Mouse (Mus musculus): Measurements from ENCODE around the gene Sf1. TPM values are rescaled to one million over a fixed set of nuclear protein-coding genes. Genes with fewer than 3 reads are reported as not detected.

Sf1 gene
- total and polyA plus RNA-seq, 2 experiments from 2014 or later: 102 to 113 TPM

DNA sequence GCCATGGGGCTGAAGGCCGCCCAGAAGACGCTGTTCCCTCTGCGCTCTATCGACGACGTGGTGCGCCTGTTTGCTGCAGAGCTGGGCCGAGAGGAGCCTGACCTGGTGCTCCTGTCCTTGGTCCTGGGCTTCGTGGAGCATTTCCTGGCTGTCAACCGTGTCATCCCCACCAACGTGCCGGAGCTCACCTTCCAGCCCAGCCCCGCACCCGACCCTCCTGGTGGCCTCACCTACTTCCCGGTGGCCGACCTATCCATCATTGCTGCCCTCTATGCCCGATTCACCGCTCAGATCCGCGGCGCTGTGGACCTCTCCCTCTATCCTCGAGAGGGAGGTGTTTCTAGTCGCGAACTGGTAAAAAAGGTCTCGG, 28.0 kb upstream of the Sf1 start:
- Histone ChIP-seq H3K4me2 (ENCODE audit: low read depth) (peak overlapping the region; percentile 84), H3K4me1 (ENCODE audit: insufficient read depth) (peaks cover 10% of the 10 kb centered on the region; the same call in 1 of the 2 replicates), H3K9me3 (ENCODE audit: low read length) (no peaks in the 10 kb centered on the region), H3K9ac (peak overlapping the region; percentile 86), H3K4me3 (ENCODE audit: low read depth, low read length) (peak overlapping the region; percentile 65), H3K36me3 (ENCODE audit: insufficient read depth) (peaks cover 34% of the 10 kb centered on the region), H3K27me3 (ENCODE audit: insufficient read depth, low read length) (no peaks in the 10 kb centered on the region), H3K27ac (ENCODE audit: low read depth, low read length) (peak overlapping the region; percentile 71)
- no peak for DNase-seq
- ATAC-seq: no peak; the same call in 1 of the 2 replicates
- TF ChIP-seq CTCF (IDR thresholded peaks at IDR 0.05; ENCODE audit: low read depth): no peak; the same call in 1 of the 2 replicates
- WGBS: 3% methylated on average over 25 of the region's 25 CpGs

DNA sequence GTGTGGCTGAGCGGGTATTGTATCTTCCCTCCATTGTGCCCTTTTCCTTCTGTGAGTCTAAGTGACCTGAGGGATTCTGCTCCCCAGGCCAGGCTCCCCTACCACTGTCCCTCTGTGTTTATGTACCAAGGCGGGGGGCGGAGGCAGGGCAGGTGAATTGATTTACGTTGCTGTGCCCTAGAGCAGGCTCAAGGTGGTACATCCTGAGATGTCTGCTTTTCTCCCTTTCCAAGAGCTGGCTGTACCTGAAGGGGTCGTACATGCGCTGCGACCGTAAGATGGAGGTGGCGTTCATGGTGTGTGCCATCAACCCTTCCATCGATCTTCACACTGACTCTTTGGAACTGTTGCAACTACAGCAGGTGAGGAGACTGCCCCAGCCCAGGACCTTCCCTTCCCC, 26.6 kb upstream of the Sf1 start:
- WGBS: 93% methylated on average over 10 of the region's 10 CpGs
- Histone ChIP-seq H3K4me2 (ENCODE audit: low read depth) (peak overlapping the region; percentile 84), H3K4me1 (ENCODE audit: insufficient read depth) (peaks cover 10% of the 10 kb centered on the region; the same call in 1 of the 2 replicates), H3K4me3 (ENCODE audit: low read depth, low read length) (no peak overlapping the region), H3K9ac (no peak overlapping the region), H3K9me3 (ENCODE audit: low read length) (no peaks in the 10 kb centered on the region), H3K27me3 (ENCODE audit: insufficient read depth, low read length) (no peaks in the 10 kb centered on the region), H3K27ac (ENCODE audit: low read depth, low read length) (no peak overlapping the region), H3K36me3 (ENCODE audit: insufficient read depth) (peaks cover 36% of the 10 kb centered on the region)
- no peak for DNase-seq
- TF ChIP-seq CTCF (IDR thresholded peaks at IDR 0.05; ENCODE audit: low read depth): no peak
- ATAC-seq: no peak

- no peak for TF ChIP-seq CTCF (IDR thresholded peaks at IDR 0.05; ENCODE audit: low read depth)
- 98% methylated on average over 7 of the region's 7 CpGs for WGBS
- no peak overlapping the region for H3K4me3 ChIP-seq (ENCODE audit: low read depth, low read length)
- DNase-seq (no peak), ATAC-seq (no peak)
- H3K4me2 ChIP-seq (ENCODE audit: low read depth): no peak overlapping the region
- H3K9me3 ChIP-seq (ENCODE audit: low read length): no peaks in the 10 kb centered on the region
- H3K9ac ChIP-seq: no peak overlapping the region
- peaks cover 41% of the 10 kb centered on the region for H3K36me3 ChIP-seq (ENCODE audit: insufficient read depth)
- no peak overlapping the region for H3K27ac ChIP-seq (ENCODE audit: low read depth, low read length)
- H3K4me1 ChIP-seq (ENCODE audit: insufficient read depth): peaks cover 10% of the 10 kb centered on the region; the same call in 1 of the 2 replicates
- H3K27me3 ChIP-seq (ENCODE audit: insufficient read depth, low read length): no peaks in the 10 kb centered on the region
These were observed 25.3 kb upstream of the Sf1 start for GRCm38 (mm10) chr19:6338171-6338570.

- ATAC-seq: no peak
- H3K4me3 ChIP-seq (ENCODE audit: low read depth, low read length): no peak overlapping the region
- no peak for DNase-seq
- H3K4me2 ChIP-seq (ENCODE audit: low read depth): no peak overlapping the region
- H3K27ac ChIP-seq (ENCODE audit: low read depth, low read length): no peak overlapping the region
- 90% methylated on average over 11 of the region's 11 CpGs for WGBS
- no peaks in the 10 kb centered on the region for H3K27me3 ChIP-seq (ENCODE audit: insufficient read depth, low read length)
- peaks cover 10% of the 10 kb centered on the region; the same call in 1 of the 2 replicates for H3K4me1 ChIP-seq (ENCODE audit: insufficient read depth)
- H3K9ac ChIP-seq: no peak overlapping the region
- peaks cover 42% of the 10 kb centered on the region for H3K36me3 ChIP-seq (ENCODE audit: insufficient read depth)
- no peaks in the 10 kb centered on the region for H3K9me3 ChIP-seq (ENCODE audit: low read length)
- no peak for TF ChIP-seq CTCF (IDR thresholded peaks at IDR 0.05; ENCODE audit: low read depth)
These were observed 24.8 kb upstream of the Sf1 start for GRCm38 (mm10) chr19:6338716-6339115.

DNA sequence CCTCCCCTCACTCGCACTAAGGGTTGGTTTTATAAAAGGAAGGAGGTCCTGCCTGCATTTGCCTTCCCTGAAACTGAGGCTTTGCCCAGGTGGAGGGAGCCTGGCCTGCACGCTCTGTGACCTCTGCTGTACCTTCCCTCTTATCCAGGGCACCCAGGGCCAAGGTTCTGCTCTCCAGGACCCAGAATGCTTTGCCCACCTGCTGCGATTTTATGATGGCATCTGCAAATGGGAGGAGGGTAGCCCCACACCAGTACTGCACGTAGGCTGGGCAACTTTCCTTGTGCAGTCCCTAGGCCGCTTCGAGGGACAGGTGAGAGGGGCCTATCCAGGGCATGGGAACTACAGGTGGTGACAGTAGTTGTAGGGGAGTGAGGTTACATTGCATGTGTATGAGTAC, 24.3 kb upstream of the Sf1 start:
- no peak for ATAC-seq
- WGBS: 95% methylated on average over 6 of the region's 6 CpGs
- H3K4me2 ChIP-seq (ENCODE audit: low read depth): no peak overlapping the region
- no peak for TF ChIP-seq CTCF (IDR thresholded peaks at IDR 0.05; ENCODE audit: low read depth)
- no peak overlapping the region for H3K27ac ChIP-seq (ENCODE audit: low read depth, low read length)
- no peak overlapping the region for H3K4me3 ChIP-seq (ENCODE audit: low read depth, low read length)
- no peaks in the 10 kb centered on the region for H3K27me3 ChIP-seq (ENCODE audit: insufficient read depth, low read length)
- no peak for DNase-seq
- H3K9me3 ChIP-seq (ENCODE audit: low read length): no peaks in the 10 kb centered on the region
- no peak overlapping the region for H3K9ac ChIP-seq
- peaks cover 47% of the 10 kb centered on the region for H3K36me3 ChIP-seq (ENCODE audit: insufficient read depth)
- peaks cover 10% of the 10 kb centered on the region; the same call in 1 of the 2 replicates for H3K4me1 ChIP-seq (ENCODE audit: insufficient read depth)

DNA sequence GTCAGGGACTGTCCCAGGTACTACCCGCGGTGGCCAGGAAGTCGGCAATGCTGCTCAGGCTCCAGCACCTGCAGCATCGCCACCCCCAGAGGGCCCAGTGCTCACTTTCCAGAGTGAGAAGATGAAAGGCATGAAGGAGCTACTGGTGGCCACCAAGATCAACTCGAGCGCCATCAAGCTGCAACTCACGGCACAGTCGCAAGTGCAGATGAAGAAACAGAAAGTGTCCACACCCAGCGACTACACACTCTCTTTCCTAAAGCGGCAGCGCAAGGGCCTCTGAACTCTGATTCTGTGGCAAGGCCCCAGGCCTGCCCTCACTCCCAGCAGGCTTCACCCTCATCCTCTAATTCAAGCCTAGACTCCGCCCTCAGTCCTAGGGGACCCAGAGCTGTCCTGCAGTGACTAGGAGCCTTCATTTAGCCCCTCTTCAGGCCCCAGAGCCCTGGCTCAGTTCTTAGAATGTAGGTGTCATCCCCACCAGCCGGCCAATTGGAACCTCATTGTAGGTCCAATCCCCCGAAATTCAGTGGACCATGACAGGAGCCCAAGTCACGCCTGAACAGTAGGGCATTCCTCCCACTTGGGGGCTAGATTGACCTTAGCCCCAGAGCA, 23.5 kb upstream of the Sf1 start:
- peaks cover 10% of the 10 kb centered on the region; the same call in 1 of the 2 replicates for H3K4me1 ChIP-seq (ENCODE audit: insufficient read depth)
- peaks cover 55% of the 10 kb centered on the region for H3K36me3 ChIP-seq (ENCODE audit: insufficient read depth)
- peak overlapping the region; percentile 93; the same call in 1 of the 2 replicates for H3K4me2 ChIP-seq (ENCODE audit: low read depth)
- H3K27me3 ChIP-seq (ENCODE audit: insufficient read depth, low read length): no peaks in the 10 kb centered on the region
- no peak overlapping the region; the same call in 1 of the 2 replicates for H3K9ac ChIP-seq
- no peak overlapping the region; the same call in 1 of the 2 replicates for H3K27ac ChIP-seq (ENCODE audit: low read depth, low read length)
- no peak overlapping the region for H3K4me3 ChIP-seq (ENCODE audit: low read depth, low read length)
- DNase-seq (no peak), ATAC-seq (no peak)
- WGBS: 65% methylated on average over 15 of the region's 15 CpGs
- no peaks in the 10 kb centered on the region for H3K9me3 ChIP-seq (ENCODE audit: low read length)
- TF ChIP-seq CTCF (IDR thresholded peaks at IDR 0.05; ENCODE audit: low read depth): 0 out of 2 replicates have a peak, but pooled peaks have one; percentile 13
